Mouse (Mus musculus) embryonic fibroblast, embryonic 13.5 days (primary cell): Measurements from ENCODE around the gene Esp38. TPM values are rescaled to one million over a fixed set of nuclear protein-coding genes. Genes with fewer than 3 reads are reported as not detected.
"Not testable (repeated sequence)": the region's sequence is repeated elsewhere in the genome, so short reads cannot be mapped to it uniquely, and the experiment has no call there.

Experiments
- H3K27ac ChIP-seq: 2 replicates; pipeline ENCODE4 v1.5.1; 2012; ENCODE audit warnings: low read length, control low read depth, inconsistent platforms; ENCODE audit not compliant: insufficient read depth
- H3K4me1 ChIP-seq: 2 replicates; pipeline ENCODE4 v1.6.1; 2011; ENCODE audit warnings: low read length; ENCODE audit not compliant: control insufficient read depth, insufficient read depth
- H3K4me3 ChIP-seq: 2 replicates; pipeline ENCODE4 v1.5.1; 2011; ENCODE audit warnings: mild to moderate bottlenecking, control low read depth, low read length; ENCODE audit not compliant: insufficient read depth
- CTCF ChIP-seq: IDR thresholded peaks from 2 replicates; pipeline ENCODE4 v1.5.1; 2011; ENCODE audit warnings: mild to moderate bottlenecking, control low read depth, low read length, moderate library complexity, borderline replicate concordance; ENCODE audit not compliant: insufficient read depth
- POLR2A ChIP-seq: IDR thresholded peaks from 2 replicates; pipeline ENCODE4 v1.6.1; 2011; ENCODE audit warnings: low read depth, mild to moderate bottlenecking, control low read depth, low read length, moderate library complexity
- polyA plus RNA-seq: library from polyadenylated mRNA; stranded (reverse); fragments of >200 nt; gene quantifications from 2 replicates; pipeline ENCODE4 v1.2.4, GENCODE M21; 2011; ENCODE audit warnings: low read depth; ENCODE audit not compliant: missing spikeins, insufficient read length

The Esp38 gene
- polyA plus RNA-seq = not detected in 2 replicates

GRCm38 (mm10) chr17:39950220-39950619, at the start of gene Esp38:
Gene Esp38, plus strand, starts transcription at chr17:39950520.
- TF ChIP-seq CTCF = no peak
- TF ChIP-seq POLR2A = no peak
- H3K27ac ChIP-seq = no peak within 1 kb of the TSS
- no peak within 1 kb of the TSS for H3K4me3 ChIP-seq
- no peaks in the 10 kb centered on the region for H3K4me1 ChIP-seq

- not testable (repeated sequence) for H3K4me1 ChIP-seq, H3K27ac ChIP-seq, H3K4me3 ChIP-seq
Observed at GRCm38 (mm10) chr17:39902928-39903545, 47.3 kb upstream of the Esp38 start.

Other genes starting within 250 kb of the Esp38 start
- not detected in 2 replicates for gene AC192777.2, start 144.9 kb downstream of the Esp38 start, polyA plus RNA-seq